Mouse (Mus musculus): ENCODE data around the gene Smr2.
"Not testable (repeated sequence)": the region's sequence is repeated elsewhere in the genome, so short reads cannot be mapped to it uniquely, and the experiment has no call there.

The Smr2 gene

GRCm38 (mm10) chr5:88086256-88086655 is at the start of gene Smr2:
Gene Smr2, plus strand, starts transcription at chr5:88086556.
- DNase-seq, result not testable (repeated sequence)

GRCm38 (mm10) chr5:88111430-88111829 is 25.1 kb downstream of the Smr2 start, which contains the start of gene Gm11116:
Gene Gm11116, minus strand, starts transcription at chr5:88111530.
- no peak for DNase-seq

GRCm38 (mm10) chr5:88153999-88154398 is 67.6 kb downstream of the Smr2 start, which contains the start of gene Gm11115:
Gene Gm11115, minus strand, starts transcription at chr5:88154099.
- no peak for DNase-seq
